Mouse (Mus musculus) retina, postnatal 1 day (tissue): ENCODE data around the gene Sox5.

Source experiments
- DNase-seq: peaks from one replicate; pipeline ENCODE4 v3.0.0-alpha.2; 2012

Sox5 gene

DNA sequence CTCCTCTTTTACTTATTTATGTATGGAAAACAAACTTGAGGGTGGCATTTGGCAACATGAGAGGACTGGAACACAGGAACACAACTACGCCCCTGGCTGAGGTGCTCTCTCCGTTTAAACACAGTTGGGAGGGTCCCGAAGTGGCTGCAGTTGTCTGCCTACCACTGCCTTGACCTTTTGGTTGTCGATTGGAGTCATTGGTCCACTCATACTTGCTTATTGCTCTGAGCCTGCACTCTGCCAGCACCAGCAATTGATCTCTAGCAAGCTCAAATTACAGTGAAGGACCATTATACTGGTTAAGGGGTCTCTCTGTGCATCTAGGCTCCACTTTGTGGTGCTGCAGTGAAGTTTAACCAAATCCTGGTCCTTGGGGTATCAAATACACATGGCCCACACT, 950.5 kb downstream of the Sox5 start:
- no peak for DNase-seq

DNA sequence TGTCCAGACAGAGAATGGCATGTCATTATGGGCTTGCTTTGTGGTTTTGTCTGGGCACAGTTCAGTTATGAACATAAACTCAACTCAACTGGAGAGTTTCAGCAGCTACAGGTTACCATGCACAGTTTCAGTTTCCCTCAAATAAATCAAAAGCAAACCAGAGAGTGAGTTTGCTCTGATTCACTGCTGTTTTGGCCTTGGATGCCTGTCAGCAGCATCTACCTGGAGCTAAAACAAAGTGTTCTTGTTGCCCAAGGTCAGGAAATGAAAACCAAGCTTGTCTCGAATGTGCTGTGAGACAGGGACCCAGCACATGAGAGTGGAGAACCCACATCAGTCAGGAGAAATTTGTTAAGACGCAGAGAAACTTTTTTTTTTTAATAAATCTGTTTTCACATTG, 951.6 kb downstream of the Sox5 start:
- no peak for DNase-seq

DNA sequence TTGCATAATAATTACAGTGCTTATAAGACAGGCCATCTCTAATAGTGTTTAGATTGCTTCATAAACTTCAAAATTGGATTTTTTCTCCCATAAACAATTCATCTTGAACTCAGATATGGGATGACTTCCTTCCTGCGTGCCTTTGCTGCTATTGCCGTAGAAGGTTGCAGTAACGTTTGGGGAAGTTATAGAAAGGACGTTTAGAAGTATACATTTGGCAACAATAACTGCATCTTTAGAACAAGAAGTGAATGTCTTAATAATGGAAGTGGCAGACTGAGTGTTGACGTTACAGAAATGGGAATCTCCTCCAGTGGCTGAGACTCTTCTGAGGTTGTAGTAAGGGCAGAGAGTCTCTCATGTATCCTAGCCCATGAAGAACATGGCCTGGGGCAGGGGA, 955.0 kb downstream of the Sox5 start:
- no peak for DNase-seq

DNA sequence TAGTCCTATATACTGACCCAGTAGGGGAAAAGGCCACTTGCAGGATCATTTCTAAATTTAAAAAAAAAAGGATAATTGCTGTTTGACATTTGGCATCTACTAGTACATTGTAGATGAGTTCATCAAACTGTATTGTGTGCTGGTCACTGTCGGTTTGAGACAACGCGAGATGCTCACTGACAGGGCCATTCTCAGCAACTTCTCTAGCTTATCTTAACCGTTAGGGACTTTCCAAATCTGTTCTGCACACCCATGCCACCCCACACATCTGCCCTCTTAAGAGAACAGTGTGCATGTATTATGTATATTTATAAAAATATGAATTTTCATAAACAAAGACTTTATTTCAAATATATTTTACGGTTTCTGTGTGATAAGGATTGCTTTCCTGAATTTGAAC, 955.8 kb downstream of the Sox5 start:
- DNase-seq, result no peak

DNA sequence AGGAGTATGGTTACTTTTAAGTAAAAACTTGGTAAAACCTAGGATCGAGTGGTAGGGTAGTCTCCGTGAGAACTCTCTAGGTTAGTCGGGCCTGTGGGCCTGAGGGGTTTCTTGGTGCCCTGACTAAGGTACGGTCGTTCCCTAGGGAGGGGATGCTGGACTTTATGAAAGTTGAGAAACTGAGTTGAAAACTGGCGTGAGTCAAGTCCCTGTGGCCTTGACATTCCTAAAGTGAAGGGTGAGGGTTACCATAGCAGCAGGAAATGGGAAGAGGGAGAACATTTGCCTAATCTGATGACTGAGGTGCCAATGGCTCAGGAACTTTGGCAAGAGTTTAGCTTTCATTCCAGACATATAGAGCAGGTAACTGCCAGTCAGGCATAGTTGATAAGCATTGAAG, 956.7 kb downstream of the Sox5 start:
- no peak for DNase-seq

- no peak for DNase-seq
Observed at GRCm38 (mm10) chr6:143788446-143788845, 993.3 kb downstream of the Sox5 start.

GRCm38 (mm10) chr6:143787360-143787759, 994.4 kb downstream of the Sox5 start:
- DNase-seq, result no peak

DNA sequence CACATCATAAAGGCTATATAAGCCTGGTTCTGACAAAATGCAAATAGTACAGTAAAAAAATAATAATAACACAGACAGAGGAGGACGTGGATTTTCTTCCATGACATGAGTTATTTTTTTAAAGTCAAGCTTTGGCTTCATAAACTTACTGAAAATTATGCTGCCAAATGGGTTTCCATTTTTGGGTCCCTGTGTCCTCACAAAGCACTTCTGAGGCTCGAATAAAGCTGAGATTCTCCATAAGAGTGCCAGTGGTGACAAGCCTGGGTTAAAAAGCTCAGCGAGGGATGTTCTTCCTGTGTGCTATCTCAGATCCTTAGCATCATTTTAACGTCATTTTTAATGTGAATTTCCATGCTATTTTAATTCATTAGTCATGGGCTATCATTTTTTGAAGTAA, 996.1 kb downstream of the Sox5 start:
- DNase-seq, result no peak
